Mouse (Mus musculus) cortical plate, adult 2 months (tissue): ENCODE results near the gene Ssr4. TPM values are rescaled to one million over a fixed set of nuclear protein-coding genes. Genes with fewer than 3 reads are reported as not detected.
A peak's percentile ranks its signal among the peaks of the same experiment; 100 is the strongest.

ENCODE experiments used
- H3K27ac ChIP-seq: fragments of 200-500 bp; 2 replicates; pipeline ENCODE4 v1.5.1; 2012; ENCODE audit warnings: low read length, control low read depth, inconsistent platforms; ENCODE audit not compliant: insufficient read depth
- H3K4me1 ChIP-seq: fragments of 200-500 bp; 2 replicates; pipeline ENCODE4 v1.6.1; 2011; ENCODE audit warnings: low read length; ENCODE audit not compliant: control insufficient read depth, insufficient read depth
- H3K4me3 ChIP-seq: fragments of 200-500 bp; 2 replicates; pipeline ENCODE4 v1.5.1; 2011; ENCODE audit warnings: mild to moderate bottlenecking, low read length, control low read depth; ENCODE audit not compliant: insufficient read depth
- CTCF ChIP-seq: fragments of 200-500 bp; IDR thresholded peaks from 2 replicates; pipeline ENCODE4 v1.5.1; 2011; ENCODE audit warnings: mild to moderate bottlenecking, control low read depth, low read length; ENCODE audit not compliant: insufficient read depth; ENCODE audit errors: extremely low read depth
- POLR2A ChIP-seq: fragments of 200-500 bp; IDR thresholded peaks from 2 replicates; pipeline ENCODE4 v1.6.1; 2011; ENCODE audit warnings: mild to moderate bottlenecking, low read length, control low read depth; ENCODE audit not compliant: insufficient read depth; ENCODE audit errors: extremely low read depth
- polyA plus RNA-seq: library from polyadenylated mRNA; depleted of rRNA; stranded (reverse); fragments of >200 nt; gene quantifications from 2 replicates; pipeline ENCODE4 v1.2.3, GENCODE M21; 2012

Ssr4 gene
- polyA plus RNA-seq, 1 experiment = 148 TPM

DNA sequence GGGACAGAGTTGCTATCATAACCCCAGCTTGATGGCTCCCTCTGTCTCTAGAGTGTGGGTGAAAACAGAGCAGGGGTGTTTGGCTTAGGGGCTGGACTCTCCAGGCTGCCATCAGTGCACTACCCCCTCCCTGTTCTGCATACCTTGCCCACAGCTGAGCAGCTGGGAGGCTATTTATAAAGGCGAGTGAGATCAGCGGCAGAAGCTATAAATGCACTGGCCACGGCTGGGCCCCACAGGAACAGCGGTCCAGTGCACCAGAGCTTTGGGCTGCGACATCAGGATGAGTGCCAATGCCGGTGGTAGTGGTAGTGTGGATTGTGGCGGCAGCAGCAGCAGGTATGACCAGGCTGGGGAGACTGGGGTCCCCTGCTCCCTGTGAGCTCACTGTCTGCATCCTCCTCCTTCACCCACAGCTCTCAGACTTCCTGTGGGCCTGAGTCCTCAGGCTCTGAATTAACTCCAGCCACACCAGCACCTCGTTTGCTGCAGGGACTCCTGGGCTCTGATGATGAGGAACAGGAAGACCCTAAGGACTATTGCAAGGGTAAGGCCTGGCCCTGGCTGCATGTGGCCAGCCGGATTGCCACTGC is 12.6 kb upstream of the Ssr4 start, which contains the start of gene Srpk3:
TSS of gene Srpk3 (plus strand) at position 238 of the 593 bp plus-strand sequence.
- Histone ChIP-seq H3K4me3 (0 out of 2 replicates have a peak within 1 kb of the TSS, but pooled peaks have one; percentile 5), H3K4me1 (peaks cover 4% of the 10 kb centered on the region), H3K27ac (peak within 1 kb of the TSS; percentile 78)
- no peak for TF ChIP-seq CTCF
- TF ChIP-seq POLR2A = peak; percentile 42; the same call in 1 of the 2 replicates

DNA sequence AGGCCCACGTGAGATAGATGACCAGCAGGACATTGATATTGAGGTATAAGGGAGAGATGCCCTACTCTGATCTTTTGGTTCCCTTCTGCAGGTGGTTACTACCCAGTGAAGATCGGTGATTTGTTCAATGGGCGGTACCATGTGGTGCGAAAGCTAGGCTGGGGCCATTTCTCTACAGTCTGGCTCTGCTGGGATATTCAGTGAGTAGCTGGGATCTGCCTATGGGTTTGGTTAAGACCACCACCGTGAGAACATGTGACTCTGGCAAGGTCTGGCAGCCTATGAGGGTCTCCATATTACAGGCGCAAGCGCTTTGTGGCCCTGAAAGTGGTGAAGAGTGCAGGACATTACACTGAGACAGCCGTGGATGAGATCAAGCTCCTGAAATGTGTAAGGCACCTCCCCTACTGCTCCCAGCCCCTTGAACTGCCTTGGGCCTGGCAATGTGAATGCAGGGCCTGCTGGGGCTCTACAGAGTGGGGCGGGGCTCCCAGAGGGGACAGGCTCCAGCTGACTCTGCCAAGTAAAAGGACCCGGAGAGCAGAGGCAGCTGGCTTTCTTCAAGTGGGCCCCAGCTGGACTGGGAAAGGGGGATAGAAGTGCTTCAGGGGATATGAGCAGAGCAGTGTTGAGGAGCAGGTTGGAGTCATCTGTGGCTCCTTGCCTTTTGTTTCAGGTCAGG is 11.9 kb upstream of the Ssr4 start:
- Histone ChIP-seq H3K27ac (peak overlapping the region; percentile 78), H3K4me3 (0 out of 2 replicates have a peak overlapping the region, but pooled peaks have one; percentile 5), H3K4me1 (peaks cover 4% of the 10 kb centered on the region)
- no peak for TF ChIP-seq CTCF
- no peak for TF ChIP-seq POLR2A

DNA sequence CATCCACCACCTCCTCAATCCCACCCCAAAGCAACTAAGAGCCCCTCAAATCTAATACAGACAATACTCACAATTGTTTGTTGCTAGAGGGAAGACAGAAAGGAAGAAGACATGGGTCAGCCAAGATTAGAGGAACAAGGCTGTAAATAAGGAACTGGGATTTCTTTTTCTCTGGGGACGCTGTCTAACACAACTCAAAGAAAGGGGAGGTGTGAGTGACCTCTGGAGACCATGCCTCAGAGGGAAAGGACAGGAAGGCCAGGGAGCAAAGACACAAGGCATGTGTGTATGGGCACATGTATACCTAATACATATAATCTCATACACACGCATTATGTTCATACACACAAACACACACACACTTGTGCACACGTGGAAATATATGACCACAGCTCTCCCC is 4.6 kb upstream of the Ssr4 start:
- Histone ChIP-seq H3K4me1 (peaks cover 1% of the 10 kb centered on the region; the same call in 1 of the 2 replicates), H3K4me3 (no peak overlapping the region), H3K27ac (no peak overlapping the region)
- TF ChIP-seq POLR2A (no peak), CTCF (no peak)

DNA sequence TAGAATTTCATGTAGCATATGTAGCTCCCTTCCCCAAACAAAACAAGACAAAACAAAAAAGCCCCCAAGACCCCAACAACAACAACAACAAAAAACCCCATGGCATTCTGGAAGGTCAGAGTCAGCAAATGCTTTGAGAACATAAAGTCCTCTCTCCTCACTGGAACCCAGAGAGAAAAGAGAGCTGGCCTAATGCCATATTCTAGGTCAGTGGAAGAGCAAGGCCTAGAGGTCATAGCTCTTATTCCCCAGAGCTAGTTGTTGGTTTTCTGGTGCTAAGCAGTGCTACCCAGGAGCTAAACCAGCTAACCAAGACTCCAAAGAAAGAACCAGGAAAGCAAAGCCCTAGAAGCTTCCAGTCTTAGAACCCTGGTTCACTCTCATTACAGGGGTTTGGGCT is 1.2 kb upstream of the Ssr4 start:
- peak overlapping the region; percentile 58 for H3K4me3 ChIP-seq
- TF ChIP-seq POLR2A = no peak
- TF ChIP-seq CTCF = no peak
- H3K27ac ChIP-seq = peak overlapping the region; percentile 49; the same call in 1 of the 2 replicates

DNA sequence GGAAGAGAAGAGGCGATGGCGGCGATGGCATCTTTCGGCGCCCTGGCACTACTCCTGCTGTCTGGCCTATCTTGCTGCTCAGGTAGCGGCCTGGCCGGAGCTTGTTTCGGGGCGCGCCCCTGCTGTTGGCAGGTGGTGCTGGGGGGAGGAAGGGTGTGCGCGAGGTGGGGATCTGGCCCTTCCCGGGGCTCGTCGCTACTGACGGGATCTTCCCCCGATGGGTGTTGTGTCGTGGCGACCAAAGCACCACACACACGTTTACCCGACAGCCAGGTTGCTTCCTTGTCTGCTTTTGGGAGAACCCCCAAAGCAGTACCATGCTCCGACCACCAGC is 364 bp downstream of the Ssr4 start:
- peak overlapping the region; percentile 58 for H3K4me3 ChIP-seq
- peak overlapping the region; percentile 38; the same call in 1 of the 2 replicates for H3K27ac ChIP-seq
- peaks cover 1% of the 10 kb centered on the region; the same call in 1 of the 2 replicates for H3K4me1 ChIP-seq
- TF ChIP-seq CTCF = no peak
- no peak for TF ChIP-seq POLR2A

More for the DNA sequence above, 1.2 kb upstream of the Ssr4 start:
- H3K4me1 ChIP-seq = peaks cover 1% of the 10 kb centered on the region; the same call in 1 of the 2 replicates

DNA sequence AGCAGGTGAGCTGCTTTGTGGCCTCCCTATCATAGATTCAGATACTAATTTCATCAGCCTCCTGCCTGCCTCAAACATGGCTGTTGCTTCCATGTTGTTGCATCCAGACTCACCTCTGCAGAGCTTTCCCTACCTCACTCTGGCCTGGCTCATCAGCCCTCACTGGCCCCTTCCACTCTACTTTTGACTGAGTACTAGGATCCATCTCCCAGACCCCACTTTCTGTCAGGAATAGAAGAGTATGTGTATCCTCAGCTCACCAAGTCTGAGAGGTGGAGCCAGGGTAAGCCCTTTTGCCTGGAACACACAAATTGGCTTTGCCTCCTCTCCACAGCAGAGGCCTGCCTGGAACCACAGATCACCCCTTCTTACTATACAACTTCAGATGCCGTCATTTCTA is 1.7 kb downstream of the Ssr4 start:
- no peak overlapping the region for H3K4me3 ChIP-seq
- H3K4me1 ChIP-seq = no peaks in the 10 kb centered on the region; the same call in 1 of the 2 replicates
- no peak overlapping the region for H3K27ac ChIP-seq
- no peak for TF ChIP-seq POLR2A
- no peak for TF ChIP-seq CTCF

DNA sequence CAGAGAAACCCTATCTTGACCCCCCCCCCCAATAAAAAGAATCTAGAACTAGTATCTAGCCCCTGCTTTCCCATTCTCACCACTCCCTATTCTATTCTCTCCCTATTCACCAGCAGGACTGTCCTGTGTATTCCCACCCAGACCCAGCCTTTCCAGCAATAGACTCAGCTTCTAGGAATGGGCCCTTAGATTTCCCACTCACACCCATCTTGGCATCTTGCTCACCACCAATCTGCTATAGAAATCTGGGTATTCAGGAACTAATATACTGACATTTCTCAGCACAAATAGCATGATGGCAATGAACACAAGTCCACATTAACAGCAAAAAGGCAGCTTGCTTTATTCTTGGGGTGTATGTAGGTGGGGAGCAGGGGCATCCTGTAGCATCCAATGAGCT is 6.2 kb downstream of the Ssr4 start:
- H3K4me3 ChIP-seq = no peak overlapping the region
- TF ChIP-seq CTCF (no peak), POLR2A (no peak)
- no peaks in the 10 kb centered on the region; the same call in 1 of the 2 replicates for H3K4me1 ChIP-seq
- H3K27ac ChIP-seq = no peak overlapping the region; the same call in 1 of the 2 replicates

DNA sequence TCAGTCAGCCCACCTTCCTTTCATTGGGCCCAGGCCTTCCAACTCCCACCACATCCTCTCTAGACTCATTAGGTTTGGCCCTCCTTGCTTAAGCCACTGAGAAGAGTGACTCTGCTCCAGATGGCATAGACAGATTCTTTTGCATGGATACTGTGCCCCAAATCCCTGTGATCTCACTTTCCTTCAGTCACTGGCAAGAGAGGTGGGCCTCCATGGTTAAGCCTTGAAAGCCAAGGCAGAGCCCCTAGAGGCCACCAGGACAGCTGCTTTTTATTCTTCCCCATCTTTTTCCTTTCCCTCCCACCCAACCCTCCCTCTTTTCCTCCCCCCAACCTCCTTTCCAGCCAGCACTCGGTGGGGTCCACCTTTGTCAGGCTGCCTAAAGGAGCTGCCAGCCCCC is 6.7 kb downstream of the Ssr4 start:
- TF ChIP-seq POLR2A (no peak), CTCF (no peak)
- no peak overlapping the region; the same call in 1 of the 2 replicates for H3K27ac ChIP-seq
- H3K4me1 ChIP-seq = no peaks in the 10 kb centered on the region
- H3K4me3 ChIP-seq = no peak overlapping the region

DNA sequence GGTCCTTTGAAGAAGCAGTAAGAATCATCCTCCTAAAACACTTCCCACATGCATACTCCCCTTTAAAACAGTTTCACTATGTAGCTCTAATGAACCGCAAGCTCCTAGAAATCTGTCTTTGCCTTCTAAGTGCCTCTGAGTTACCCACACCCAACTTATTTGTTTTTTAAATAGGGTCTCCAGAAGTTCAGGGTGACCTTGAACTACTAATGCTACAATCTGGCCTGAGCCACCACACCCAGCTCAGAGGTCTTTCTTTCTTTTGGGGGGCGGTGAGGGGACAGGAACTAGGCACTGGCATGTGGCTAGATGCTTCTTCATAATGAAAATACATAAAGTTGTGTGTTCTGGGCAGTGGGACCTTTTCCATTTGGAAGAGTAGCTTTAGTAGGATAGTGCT is 10.7 kb downstream of the Ssr4 start:
- Histone ChIP-seq H3K4me1 (no peaks in the 10 kb centered on the region), H3K27ac (no peak overlapping the region), H3K4me3 (no peak overlapping the region)
- TF ChIP-seq CTCF = no peak
- TF ChIP-seq POLR2A = no peak

DNA sequence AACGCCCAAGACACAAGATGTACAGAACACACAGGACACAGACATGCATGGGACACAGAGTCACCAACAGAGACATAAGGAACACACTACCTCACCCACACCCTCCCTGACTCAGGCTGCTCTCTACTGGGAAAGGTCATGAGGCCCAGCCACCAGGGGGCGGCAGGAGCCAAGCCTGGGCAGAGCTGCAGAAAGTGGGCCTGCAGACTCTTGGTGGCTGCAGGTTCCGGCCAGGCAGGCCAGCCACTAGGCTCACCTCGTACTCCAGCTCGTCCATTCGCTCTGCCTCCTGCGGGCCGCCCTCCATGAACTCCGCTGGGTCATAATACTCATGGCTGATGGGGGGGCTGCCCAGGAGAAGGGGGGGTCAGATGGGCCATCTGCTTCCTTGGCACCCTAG is 11.7 kb downstream of the Ssr4 start:
- TF ChIP-seq POLR2A = no peak
- TF ChIP-seq CTCF = peak; percentile 50
- H3K4me3 ChIP-seq = no peak overlapping the region
- no peak overlapping the region for H3K27ac ChIP-seq
- no peaks in the 10 kb centered on the region for H3K4me1 ChIP-seq
